14 mouse cellular contexts compared by ENCODE assay signal in the genomic region with DNA sequence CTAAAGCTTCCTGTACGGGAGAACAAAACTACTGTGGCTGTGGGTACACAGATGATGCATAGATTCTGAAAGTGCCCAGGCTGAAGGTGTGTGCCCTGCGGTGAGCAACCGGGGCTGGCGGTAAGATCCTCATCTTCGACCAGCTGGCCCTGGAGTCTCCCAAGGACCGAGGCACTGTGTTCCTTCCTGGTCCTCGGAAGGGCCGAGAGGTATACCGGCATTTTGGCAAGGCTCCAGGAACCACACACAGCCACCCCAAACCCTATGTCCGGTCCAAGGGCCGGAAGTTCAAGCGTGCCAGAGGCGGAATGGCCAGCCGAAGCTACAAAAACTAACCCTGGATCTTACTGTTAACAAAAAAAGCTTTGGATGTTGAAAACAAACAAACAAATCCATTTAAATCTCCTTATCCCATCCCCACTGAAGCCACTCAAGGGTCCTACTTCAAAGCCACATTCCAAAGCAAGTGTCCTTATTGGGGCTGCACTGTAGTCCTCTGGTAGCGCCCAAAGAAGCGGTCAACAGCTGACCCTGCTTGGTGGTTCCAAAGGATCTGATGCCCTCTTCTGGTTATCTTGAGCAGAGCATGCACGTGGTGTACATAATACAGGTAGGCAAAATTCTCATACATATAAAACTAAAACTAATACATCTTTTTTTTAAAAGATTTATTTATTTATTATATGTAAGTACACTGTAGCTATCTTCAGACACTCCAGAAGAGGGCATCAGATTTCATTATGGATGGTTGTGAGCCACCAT. TPM values are rescaled to one million over a fixed set of nuclear protein-coding genes. Genes with fewer than 3 reads are reported as not detected.
DNase-seq lines count a peak whose midpoint lies in the region; ATAC-seq and TF ChIP-seq lines count a peak whose summit lies in the region.
"Had no signal": no experiment of that assay in that cellular context is flagged by ENCODE, and none has a peak within 500 bp of the region (broad histone marks: within the 10 kb centered on the region; RNA-seq: fewer than 3 reads in every experiment).

No protein-coding gene starts in this region.

- H3K27ac ChIP-seq in gastrocnemius, adult 2 months, result no peak overlapping the region
- no peak overlapping the region for H3K27ac ChIP-seq in liver, embryonic 14.5 days
- no peak overlapping the region for H3K27ac ChIP-seq in liver, embryonic 12.5 days
- H3K27ac ChIP-seq in intestine, embryonic 16.5 days (ENCODE audit: low read length), result 0 out of 2 replicates have a peak overlapping the region, but pooled peaks have one; percentile 17
- H3K27ac ChIP-seq: hindbrain, embryonic 10.5 days; limb, embryonic 15.5 days; midbrain, embryonic 15.5 days had no signal

- peaks cover 0 to 14% of the 10 kb centered on the region in 2 experiments; a peak in 2 of 4 replicates for H3K4me1 ChIP-seq in liver, embryonic 14.5 days (replicated peaks; ENCODE audit: control insufficient read depth in 2 of 2, insufficient read depth in 2 of 2, low read length in 1 of 2)
- H3K4me1 ChIP-seq in liver, embryonic 12.5 days, result peaks cover 14% of the 10 kb centered on the region
- peaks cover 47% of the 10 kb centered on the region for H3K4me1 ChIP-seq in E14TG2a.4 (replicated peaks; ENCODE audit: low read depth, low read length)
- H3K4me1 ChIP-seq in intestine, embryonic 16.5 days (ENCODE audit: control insufficient read depth, insufficient read depth, low read length), result peaks cover 9% of the 10 kb centered on the region; the same call in 1 of the 2 replicates

- no peak overlapping the region for H3K9ac ChIP-seq in liver, embryonic 14.5 days (replicated peaks)
- H3K9ac ChIP-seq in liver, embryonic 12.5 days, result no peak overlapping the region
- no peak overlapping the region for H3K9ac ChIP-seq in intestine, embryonic 16.5 days (ENCODE audit: low read depth, low read length)
- H3K9ac ChIP-seq: limb, embryonic 15.5 days; midbrain, embryonic 15.5 days had no signal

- ATAC-seq in liver, embryonic 14.5 days (ENCODE audit: insufficient read depth), result no peak
- ATAC-seq in liver, embryonic 12.5 days, result no peak
- ATAC-seq in intestine, embryonic 16.5 days, result no peak
- ATAC-seq: midbrain, embryonic 15.5 days had no signal

- H3K36me3 ChIP-seq in liver, embryonic 14.5 days (replicated peaks; ENCODE audit: control insufficient read depth, insufficient read depth, low read depth), result no peaks in the 10 kb centered on the region
- H3K36me3 ChIP-seq in liver, embryonic 12.5 days, result no peaks in the 10 kb centered on the region
- no peaks in the 10 kb centered on the region for H3K36me3 ChIP-seq in E14TG2a.4 (ENCODE audit: insufficient read depth, low read length)
- H3K36me3 ChIP-seq in intestine, embryonic 16.5 days (ENCODE audit: control insufficient read depth, insufficient read depth, low read length), result no peaks in the 10 kb centered on the region
- H3K36me3 ChIP-seq: hindbrain, embryonic 10.5 days; limb, embryonic 15.5 days; midbrain, embryonic 15.5 days had no signal

- no peak overlapping the region for H3K4me3 ChIP-seq in gastrocnemius, adult 2 months
- H3K4me3 ChIP-seq in liver, embryonic 14.5 days (ENCODE audit: insufficient read depth in 1 of 2, low read depth in 2 of 2, low read length in 2 of 2), result no peak overlapping the region
- H3K4me3 ChIP-seq in liver, embryonic 12.5 days, result no peak overlapping the region
- H3K4me3 ChIP-seq in E14TG2a.4 (replicated peaks; ENCODE audit: low read length), result peak overlapping the region; percentile 43; the same call in 1 of the 2 replicates
- H3K4me3 ChIP-seq in intestine, embryonic 16.5 days (ENCODE audit: low read length), result no peak overlapping the region
- H3K4me3 ChIP-seq: hindbrain, embryonic 10.5 days; limb, embryonic 15.5 days; midbrain, embryonic 15.5 days had no signal

- no peak for DNase-seq in gastrocnemius, adult 2 months
- no peak for DNase-seq in gastrocnemius, postnatal 10 days
- DNase-seq in liver, embryonic 14.5 days (ENCODE audit: low read depth in 3 of 3, low spot score in 3 of 3), result no peak
- DNase-seq in cerebellum, adult 9-10 months, result no peak
- DNase-seq in adrenal gland, postnatal 10 days, result no peak
- DNase-seq: cerebellum, adult 2 months; kidney, postnatal 14 days; lung, postnatal 10 days had no signal

- TF ChIP-seq EP300 in liver, embryonic 14.5 days (IDR thresholded peaks at IDR 0.05; ENCODE audit: low read depth), result no peak

- H3K4me2 ChIP-seq in liver, embryonic 14.5 days (ENCODE audit: low read depth), result no peak overlapping the region
- H3K4me2 ChIP-seq in liver, embryonic 12.5 days, result no peak overlapping the region
- no peak overlapping the region for H3K4me2 ChIP-seq in intestine, embryonic 16.5 days (ENCODE audit: low read depth, low read length)
- H3K4me2 ChIP-seq: limb, embryonic 15.5 days; midbrain, embryonic 15.5 days had no signal

- WGBS in liver, embryonic 14.5 days (ENCODE audit: insufficient replicate concordance), result 79% methylated on average over 17 of the region's 17 CpGs
- WGBS in liver, embryonic 12.5 days (ENCODE audit: insufficient replicate concordance), result 88% methylated on average over 17 of the region's 17 CpGs
- WGBS in intestine, embryonic 16.5 days, result 90% methylated on average over 17 of the region's 17 CpGs

- TF ChIP-seq CTCF in gastrocnemius, adult 2 months (IDR thresholded peaks at IDR 0.05), result peak; percentile 7; the same call in 1 of the 2 replicates
- peak; percentile 31 for TF ChIP-seq CTCF in liver, embryonic 14.5 days (IDR thresholded peaks at IDR 0.05; ENCODE audit: low read depth)
- TF ChIP-seq CTCF in E14TG2a.4 (conservative IDR thresholded peaks at IDR 0.05; ENCODE audit: low read length), result peak; percentile 18; the same call in 1 of the 2 replicates

- no peaks in the 10 kb centered on the region for H3K9me3 ChIP-seq in liver, embryonic 14.5 days (ENCODE audit: control insufficient read depth, low read length)
- no peaks in the 10 kb centered on the region for H3K9me3 ChIP-seq in liver, embryonic 12.5 days (replicated peaks)
- no peaks in the 10 kb centered on the region for H3K9me3 ChIP-seq in E14TG2a.4 (ENCODE audit: low read length)
- no peaks in the 10 kb centered on the region for H3K9me3 ChIP-seq in intestine, embryonic 16.5 days (ENCODE audit: control insufficient read depth, low read length)
- H3K9me3 ChIP-seq: hindbrain, embryonic 10.5 days; limb, embryonic 15.5 days; midbrain, embryonic 15.5 days had no signal

- intact Hi-C loops in gastrocnemius, adult 2 months (cut with DNase I), result loop anchor here (5.0 to 10.0 kb wide), 2 partner anchors 275 to 363 kb away; partner anchors contain the start of genes Gm42742, Maz and Prrt2

- H3K27me3 ChIP-seq in liver, embryonic 14.5 days (ENCODE audit: control insufficient read depth, insufficient read depth, low read length), result no peaks in the 10 kb centered on the region
- H3K27me3 ChIP-seq in liver, embryonic 12.5 days (replicated peaks), result no peaks in the 10 kb centered on the region
- no peaks in the 10 kb centered on the region for H3K27me3 ChIP-seq in E14TG2a.4 (ENCODE audit: insufficient read depth, low read length)
- H3K27me3 ChIP-seq in intestine, embryonic 16.5 days (replicated peaks; ENCODE audit: control insufficient read depth, insufficient read depth, low read length), result no peaks in the 10 kb centered on the region
- H3K27me3 ChIP-seq: limb, embryonic 15.5 days; midbrain, embryonic 15.5 days had no signal

RNA-seq across cellular contexts. Expression of gene Mapk3, which starts 9.6 kb away (rescaled TPM):
- total RNA-seq in gastrocnemius, adult 2 months (2021), result 10 to 100 TPM; 22.3 to 22.4 TPM
- 10 to 100 TPM; 43.7 to 54.7 TPM for total RNA-seq in gastrocnemius, postnatal 10 days (2021)
- polyA plus RNA-seq in liver, embryonic 14.5 days (2012; rRNA removed), result 35.9 and 39.8 TPM in 2 replicates
- 14.4 and 15.5 TPM in 2 replicates for polyA plus RNA-seq in liver, embryonic 14.5 days (2014; fragmentation: Nextera tagmentation; extraction: Ambion mirVana)
- 23.7 and 25.0 TPM in 2 replicates for polyA plus RNA-seq in liver, embryonic 12.5 days (2016; fragmentation: Nextera tagmentation; extraction: Ambion mirVana)
- polyA plus RNA-seq in intestine, embryonic 16.5 days (2015; fragmentation: Nextera tagmentation; extraction: Ambion mirVana), result 122 and 126 TPM in 2 replicates
- 100 to 1,000 TPM; 125 to 158 TPM for total RNA-seq in adrenal gland, postnatal 10 days (2021)

RNA-seq across cellular contexts. Expression of gene Gdpd3, which starts 16.4 kb away (rescaled TPM):
- 1 to 10 TPM in 1 of 2 experiments, under 1 TPM in 1; 0.67 to 1.3 TPM for total RNA-seq in gastrocnemius, adult 2 months (2021)
- total RNA-seq in gastrocnemius, postnatal 10 days (2021), result 1 to 10 TPM; 1.0 to 4.0 TPM
- 1.3 and 2.0 TPM in 2 replicates for polyA plus RNA-seq in liver, embryonic 14.5 days (2012; rRNA removed)
- polyA plus RNA-seq in liver, embryonic 14.5 days (2014; fragmentation: Nextera tagmentation; extraction: Ambion mirVana), result 0.27 and 0.59 TPM in 2 replicates
- 0.54 and 0.78 TPM in 2 replicates for polyA plus RNA-seq in liver, embryonic 12.5 days (2016; fragmentation: Nextera tagmentation; extraction: Ambion mirVana)
- 1.4 and 2.1 TPM in 2 replicates for polyA plus RNA-seq in intestine, embryonic 16.5 days (2015; fragmentation: Nextera tagmentation; extraction: Ambion mirVana)
- 1 to 10 TPM; 3.4 to 8.6 TPM for total RNA-seq in adrenal gland, postnatal 10 days (2021)

RNA-seq across cellular contexts. Expression of gene Ypel3, which starts 27.0 kb away (rescaled TPM):
- 10 to 100 TPM; 74.6 to 93.1 TPM for total RNA-seq in gastrocnemius, adult 2 months (2021)
- total RNA-seq in gastrocnemius, postnatal 10 days (2021), result 10 to 100 TPM; 56.3 to 62.9 TPM
- polyA plus RNA-seq in liver, embryonic 14.5 days (2012; rRNA removed), result 69.9 and 74.2 TPM in 2 replicates
- polyA plus RNA-seq in liver, embryonic 14.5 days (2014; fragmentation: Nextera tagmentation; extraction: Ambion mirVana), result 76.0 and 83.3 TPM in 2 replicates
- polyA plus RNA-seq in liver, embryonic 12.5 days (2016; fragmentation: Nextera tagmentation; extraction: Ambion mirVana), result 77.2 and 78.5 TPM in 2 replicates
- polyA plus RNA-seq in intestine, embryonic 16.5 days (2015; fragmentation: Nextera tagmentation; extraction: Ambion mirVana), result 59.5 and 61.5 TPM in 2 replicates
- total RNA-seq in adrenal gland, postnatal 10 days (2021), result 100 to 1,000 TPM; 140 to 147 TPM

RNA-seq across cellular contexts. Expression of gene Tbx6, which starts 31.5 kb away (rescaled TPM):
- total RNA-seq in gastrocnemius, adult 2 months (2021), result under 1 TPM; 0.42 to 0.48 TPM
- total RNA-seq in gastrocnemius, postnatal 10 days (2021), result under 1 TPM; 0.38 to 0.75 TPM
- 1.3 and 1.5 TPM in 2 replicates for polyA plus RNA-seq in liver, embryonic 14.5 days (2012; rRNA removed)
- polyA plus RNA-seq in liver, embryonic 14.5 days (2014; fragmentation: Nextera tagmentation; extraction: Ambion mirVana), result 0.43 and 0.47 TPM in 2 replicates
- 0.33 and 0.50 TPM in 2 replicates for polyA plus RNA-seq in liver, embryonic 12.5 days (2016; fragmentation: Nextera tagmentation; extraction: Ambion mirVana)
- polyA plus RNA-seq in intestine, embryonic 16.5 days (2015; fragmentation: Nextera tagmentation; extraction: Ambion mirVana), result 0.36 and 0.37 TPM in 2 replicates
- 1 to 10 TPM in 1 of 2 experiments, under 1 TPM in 1; 0.60 to 1.2 TPM for total RNA-seq in adrenal gland, postnatal 10 days (2021)

RNA-seq across cellular contexts. Expression of gene Coro1a, which starts 42.2 kb away (rescaled TPM):
- total RNA-seq in gastrocnemius, adult 2 months (2021), result 1 to 10 TPM; 2.3 to 2.4 TPM
- 1 to 10 TPM; 5.0 to 7.0 TPM for total RNA-seq in gastrocnemius, postnatal 10 days (2021)
- 48.0 and 52.5 TPM in 2 replicates for polyA plus RNA-seq in liver, embryonic 14.5 days (2012; rRNA removed)
- polyA plus RNA-seq in liver, embryonic 14.5 days (2014; fragmentation: Nextera tagmentation; extraction: Ambion mirVana), result 65.6 and 81.5 TPM in 2 replicates
- 77.9 and 86.6 TPM in 2 replicates for polyA plus RNA-seq in liver, embryonic 12.5 days (2016; fragmentation: Nextera tagmentation; extraction: Ambion mirVana)
- polyA plus RNA-seq in intestine, embryonic 16.5 days (2015; fragmentation: Nextera tagmentation; extraction: Ambion mirVana), result 38.0 and 38.7 TPM in 2 replicates
- total RNA-seq in adrenal gland, postnatal 10 days (2021), result 10 to 100 TPM; 36.1 to 39.3 TPM
